Mouse (Mus musculus) 3134 (cell line): ENCODE data around the gene Synj2.

ENCODE experiments used
- DNase-seq: peaks from one replicate; pipeline ENCODE4 v3.0.0-alpha.2; 2011; ENCODE audit warnings: low spot score; ENCODE audit not compliant: insufficient read length; ENCODE audit errors: extremely low read depth

Gene Synj2

GRCm38 (mm10) chr17:5941230-5942043, at the start of gene Synj2:
Synj2 (plus strand) TSS chr17:5941280.
- DNase-seq, result peak; percentile 83

GRCm38 (mm10) chr17:5891933-5892683, 49.0 kb upstream of the Synj2 start:
- DNase-seq, result no peak

GRCm38 (mm10) chr17:5893092-5893491, 48.0 kb upstream of the Synj2 start:
- no peak for DNase-seq

- no peak for DNase-seq
These were observed 47.4 kb upstream of the Synj2 start for GRCm38 (mm10) chr17:5893574-5894148.

- no peak for DNase-seq
These were observed 45.0 kb upstream of the Synj2 start for GRCm38 (mm10) chr17:5896066-5896465.

GRCm38 (mm10) chr17:5896607-5897006, 44.5 kb upstream of the Synj2 start:
- no peak for DNase-seq

GRCm38 (mm10) chr17:5897326-5898200, 43.5 kb upstream of the Synj2 start:
- DNase-seq, result no peak

GRCm38 (mm10) chr17:5899251-5899650, 41.8 kb upstream of the Synj2 start:
- no peak for DNase-seq

GRCm38 (mm10) chr17:5901381-5901780, 39.7 kb upstream of the Synj2 start:
- DNase-seq, result no peak

GRCm38 (mm10) chr17:5903630-5904301, 37.3 kb upstream of the Synj2 start:
- DNase-seq, result no peak

- no peak for DNase-seq
These were observed 31.4 kb upstream of the Synj2 start for GRCm38 (mm10) chr17:5909681-5910080.

GRCm38 (mm10) chr17:5911591-5911990, 29.5 kb upstream of the Synj2 start:
- no peak for DNase-seq

- no peak for DNase-seq
These were observed 28.3 kb upstream of the Synj2 start for GRCm38 (mm10) chr17:5912797-5913196.

- no peak for DNase-seq
These were observed 26.9 kb upstream of the Synj2 start for GRCm38 (mm10) chr17:5914217-5914616.

GRCm38 (mm10) chr17:5921954-5922353, 19.1 kb upstream of the Synj2 start:
- no peak for DNase-seq

- no peak for DNase-seq
These were observed 17.8 kb upstream of the Synj2 start for GRCm38 (mm10) chr17:5923281-5923680.

GRCm38 (mm10) chr17:5924238-5924637, 16.8 kb upstream of the Synj2 start:
- DNase-seq, result no peak

- DNase-seq, result no peak
These were observed 14.4 kb upstream of the Synj2 start for GRCm38 (mm10) chr17:5926710-5927109.

- no peak for DNase-seq
These were observed 12.0 kb upstream of the Synj2 start for GRCm38 (mm10) chr17:5929031-5929430.

GRCm38 (mm10) chr17:5932161-5932560, 8.9 kb upstream of the Synj2 start:
- DNase-seq, result no peak
